Mouse (Mus musculus) megakaryocyte progenitor cell, adult 5-6 weeks (primary cell): ENCODE results near the gene Sccpdh. TPM values are rescaled to one million over a fixed set of nuclear protein-coding genes. Genes with fewer than 3 reads are reported as not detected.
"Not testable (repeated sequence)": the region's sequence is repeated elsewhere in the genome, so short reads cannot be mapped to it uniquely, and the experiment has no call there.

Experiments used
- ATAC-seq: replicated peaks from 2 replicates; pipeline ENCODE4 v1.8.0; 2016; ENCODE audit warnings: mild to moderate bottlenecking, moderate TSS enrichment, inconsistent platforms; ENCODE audit not compliant: poor library complexity
- total RNA-seq, 2 experiments: library from RNA; stranded (forward) in 1 of 2; stranded (reverse) in 1 of 2; fragments of 157-497, 149-512 nt in 1 of 2; fragments of 200-1000 nt in 1 of 2; gene quantifications; 2 replicates each; pipeline versions ENCODE4 v1.2.3 to v1.2.4; 2015 to 2017

Sccpdh gene
- total RNA-seq, 2 experiments from 2014 or later, result 18.6 to 42.4 TPM

DNA sequence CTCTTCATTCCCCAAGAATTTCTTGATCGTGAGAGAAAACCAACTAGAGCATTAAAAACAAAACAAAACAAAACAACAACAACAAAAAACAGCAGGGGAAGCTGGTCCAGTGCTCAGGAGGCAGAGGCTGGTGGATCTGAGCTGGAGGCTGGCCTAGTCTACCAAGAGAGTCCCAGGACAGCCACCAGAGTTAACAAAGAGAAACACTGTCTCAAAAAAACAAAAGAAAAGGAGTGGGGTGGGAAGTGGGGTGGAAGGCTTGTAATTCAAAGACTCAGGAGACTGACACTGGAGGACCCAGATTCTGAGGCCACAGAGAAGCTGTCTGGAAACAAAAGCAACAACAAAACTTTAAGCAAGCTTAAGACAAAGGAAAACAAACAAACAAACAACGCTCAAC, 1.0 kb upstream of the Sccpdh start:
- ATAC-seq, result no peak

DNA sequence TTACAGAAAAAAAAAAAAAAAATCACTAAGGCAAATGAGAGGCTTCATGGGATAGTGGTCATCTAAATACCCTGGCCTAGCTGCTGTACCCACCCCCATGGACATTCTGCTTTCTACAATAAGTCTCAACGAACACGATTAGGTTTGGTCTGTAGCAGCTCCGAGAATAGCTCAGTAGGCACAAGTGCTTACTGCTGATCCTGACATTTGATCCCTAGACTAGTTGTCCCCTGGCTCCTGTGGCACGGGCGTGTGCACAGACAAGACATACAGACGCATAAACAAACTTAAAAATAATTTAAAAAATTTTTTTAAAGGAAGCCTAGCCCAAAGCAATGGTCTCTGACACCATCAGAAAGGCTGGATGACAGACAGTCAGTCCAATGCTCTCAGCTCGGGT, 560 bp upstream of the Sccpdh start:
- ATAC-seq, result no peak

DNA sequence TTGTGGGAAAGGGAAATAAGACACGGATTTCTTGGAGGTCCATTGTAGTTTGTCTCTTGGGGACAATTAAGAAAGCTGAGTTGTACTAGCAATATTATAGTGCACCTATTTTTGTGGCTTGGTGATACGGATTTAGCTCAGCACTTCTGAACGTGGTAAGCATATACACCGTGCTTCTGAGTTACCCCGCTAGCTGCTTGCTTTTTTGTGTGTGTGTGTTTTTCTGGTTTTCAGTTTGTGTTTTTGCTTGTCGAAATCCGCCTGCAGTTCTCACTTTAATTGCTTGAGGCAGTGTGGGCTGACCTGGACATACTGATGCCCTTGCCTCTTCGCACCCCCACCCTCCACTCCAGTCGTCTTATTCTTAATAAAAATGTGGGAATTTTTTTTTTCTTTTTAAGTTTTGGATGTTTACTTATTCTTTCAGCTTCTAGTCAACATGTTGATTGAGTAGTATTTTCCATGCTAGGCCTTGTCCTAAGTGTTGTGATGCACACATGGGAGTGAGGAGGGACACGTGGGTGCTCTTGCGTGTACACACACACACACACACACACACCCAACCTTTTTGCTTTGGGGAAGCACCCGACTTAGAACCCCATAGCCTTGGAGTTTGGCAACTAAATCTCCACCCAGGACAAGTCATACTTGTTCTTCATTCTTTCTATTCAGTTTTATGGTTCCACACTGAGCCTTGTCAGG, 977 bp downstream of the Sccpdh start:
- peak; percentile 38; the same call in 1 of the 2 replicates for ATAC-seq

DNA sequence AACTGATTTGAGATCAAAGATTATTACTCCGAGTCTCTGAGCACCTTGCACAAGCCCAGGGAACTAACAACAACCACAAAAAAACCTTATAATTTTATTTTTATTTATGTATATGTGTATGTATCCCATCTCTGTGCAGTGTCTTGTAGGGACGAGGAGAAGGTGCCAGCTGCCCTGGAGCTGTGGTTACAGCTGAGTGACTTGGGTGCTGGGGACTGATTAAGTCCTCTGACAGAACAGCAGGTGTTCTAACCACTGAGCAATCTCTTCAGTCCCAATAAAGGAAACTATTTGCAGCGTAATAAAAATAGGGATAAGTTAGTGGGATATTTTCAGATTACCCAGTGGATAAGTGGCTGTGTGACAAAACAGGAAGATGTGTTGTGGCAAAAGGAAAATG, 6.3 kb downstream of the Sccpdh start:
- no peak for ATAC-seq

DNA sequence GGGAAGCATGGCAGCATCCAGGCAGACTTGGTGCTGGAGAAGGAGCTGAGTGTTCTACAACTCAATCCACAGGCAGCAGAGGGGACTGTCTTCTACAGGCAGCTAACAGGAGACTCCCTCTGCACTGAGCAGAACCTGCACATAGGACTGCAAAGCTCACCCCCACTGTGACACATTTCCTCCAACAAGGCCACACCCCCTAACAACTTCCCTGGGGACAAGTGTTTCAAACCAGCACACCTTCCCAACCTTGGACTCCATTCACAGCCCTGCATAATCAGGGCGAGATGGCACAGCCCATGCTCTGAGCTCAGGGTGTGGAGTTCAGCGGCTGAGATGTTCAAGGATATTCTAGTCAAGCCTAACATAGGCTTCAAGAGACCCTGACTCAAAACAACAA, 9.0 kb downstream of the Sccpdh start:
- ATAC-seq, result no peak

DNA sequence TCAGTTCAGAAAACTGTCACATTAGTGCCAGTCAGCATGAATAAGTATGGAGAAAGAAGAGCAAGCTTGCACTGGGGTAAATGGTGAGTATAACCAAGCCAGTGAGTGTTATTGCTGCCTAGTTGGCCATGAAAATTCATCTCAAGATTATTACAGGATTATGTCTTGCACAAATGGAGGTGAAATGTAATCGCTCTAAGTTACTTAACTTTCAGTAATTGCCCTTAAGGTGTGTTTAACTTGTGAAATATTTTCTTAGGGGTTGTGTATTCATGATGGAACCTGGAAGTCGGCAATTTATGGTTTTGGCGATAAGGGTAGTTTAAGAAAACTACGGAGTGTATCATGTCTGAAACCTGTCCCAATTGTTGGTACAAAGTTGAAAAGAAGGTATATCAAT, 11.3 kb downstream of the Sccpdh start:
- ATAC-seq, result no peak

DNA sequence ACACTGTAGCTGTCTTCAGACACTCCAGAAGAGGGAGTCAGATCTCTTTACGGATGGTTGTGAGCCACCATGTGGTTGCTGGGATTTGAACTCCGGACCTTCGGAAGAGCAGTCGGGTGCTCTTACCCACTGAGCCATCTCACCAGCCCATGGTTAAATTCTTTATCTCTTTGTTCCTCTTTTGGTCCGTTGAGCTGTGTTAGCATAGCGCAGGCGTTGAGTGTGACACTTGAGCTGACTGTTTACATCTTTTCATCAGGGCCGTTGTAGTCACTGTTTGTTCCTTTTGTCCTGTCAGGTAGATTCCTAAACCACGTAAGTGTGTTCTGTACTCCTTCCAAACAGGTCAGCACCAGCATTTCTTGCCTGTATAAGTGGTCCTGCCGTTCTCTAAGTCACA, 14.7 kb downstream of the Sccpdh start:
- not testable (repeated sequence) for ATAC-seq

DNA sequence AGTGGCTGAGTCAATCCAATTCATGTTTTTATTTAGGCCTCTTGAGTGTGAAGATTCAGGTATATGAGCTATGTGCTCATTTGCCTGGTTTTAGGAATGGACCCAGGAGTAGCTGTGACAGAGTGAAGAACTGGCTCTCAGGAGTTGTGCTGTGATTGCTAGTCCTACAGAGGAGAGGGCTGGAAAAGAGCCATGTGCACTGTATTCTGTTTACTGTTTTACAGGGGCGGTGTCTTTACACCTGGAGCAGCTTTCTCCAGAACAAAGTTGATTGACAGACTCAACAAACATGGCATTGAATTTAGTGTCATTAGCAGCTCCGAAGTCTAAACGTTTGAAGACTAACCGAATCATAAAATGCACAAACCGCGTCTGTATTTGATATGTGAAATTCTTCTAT, 18.3 kb downstream of the Sccpdh start:
- no peak for ATAC-seq

DNA sequence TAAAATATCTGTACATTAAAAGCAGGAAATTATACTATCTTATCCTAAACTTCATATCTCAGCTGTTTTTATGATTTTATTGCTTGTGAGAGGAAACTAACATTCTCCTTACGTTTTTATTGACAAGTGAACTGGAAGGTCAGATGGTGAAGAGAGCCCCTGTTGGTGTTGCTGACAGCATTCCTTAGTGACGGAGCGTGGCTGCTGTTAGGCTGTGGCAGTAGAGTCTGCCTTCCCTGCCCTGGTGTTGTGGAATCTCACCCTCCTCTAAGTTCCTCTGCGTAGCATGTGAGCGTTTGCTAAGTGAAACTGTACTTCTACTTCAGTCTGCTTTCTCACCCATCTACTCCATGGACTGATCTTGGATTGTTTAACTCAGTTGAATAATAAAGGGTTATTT, 18.8 kb downstream of the Sccpdh start:
- no peak for ATAC-seq

DNA sequence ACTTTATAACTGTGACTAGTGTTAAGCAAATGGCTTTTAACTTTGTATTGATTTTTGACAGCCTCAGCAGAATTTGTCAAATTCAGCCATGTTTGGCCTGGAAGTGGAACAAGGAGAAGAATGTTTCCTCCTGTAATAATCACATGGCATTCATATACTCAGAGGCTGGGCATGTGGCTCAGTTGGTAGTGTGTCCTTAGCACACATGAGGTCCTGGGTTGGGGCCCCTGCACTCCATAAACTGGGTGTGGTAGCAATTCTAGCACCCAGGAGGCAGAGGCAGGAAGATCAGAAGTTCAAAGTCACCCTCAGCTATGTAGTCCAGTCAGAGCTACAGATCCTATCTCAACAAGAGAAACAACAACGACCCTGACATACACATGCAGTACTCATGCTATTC, 19.3 kb downstream of the Sccpdh start:
- no peak for ATAC-seq

DNA sequence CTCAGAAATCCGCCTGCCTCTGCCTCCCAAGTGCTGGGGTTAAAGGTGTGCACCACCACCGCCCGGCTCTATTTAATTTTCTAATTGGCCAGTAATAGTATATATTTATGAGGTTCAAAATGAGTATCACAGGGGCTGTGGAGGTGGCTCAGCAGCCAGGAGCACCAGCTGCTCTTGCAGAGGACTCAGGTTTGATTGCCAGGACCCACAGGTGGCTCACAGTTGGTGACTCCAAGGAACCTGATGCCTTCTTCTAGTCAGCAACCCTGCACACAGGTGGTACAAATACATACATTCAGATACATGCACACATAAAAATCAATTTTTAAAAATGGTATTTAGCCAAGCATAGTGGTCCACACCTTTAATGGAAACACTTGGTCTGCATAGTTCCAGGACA, 20.0 kb downstream of the Sccpdh start:
- no peak for ATAC-seq

DNA sequence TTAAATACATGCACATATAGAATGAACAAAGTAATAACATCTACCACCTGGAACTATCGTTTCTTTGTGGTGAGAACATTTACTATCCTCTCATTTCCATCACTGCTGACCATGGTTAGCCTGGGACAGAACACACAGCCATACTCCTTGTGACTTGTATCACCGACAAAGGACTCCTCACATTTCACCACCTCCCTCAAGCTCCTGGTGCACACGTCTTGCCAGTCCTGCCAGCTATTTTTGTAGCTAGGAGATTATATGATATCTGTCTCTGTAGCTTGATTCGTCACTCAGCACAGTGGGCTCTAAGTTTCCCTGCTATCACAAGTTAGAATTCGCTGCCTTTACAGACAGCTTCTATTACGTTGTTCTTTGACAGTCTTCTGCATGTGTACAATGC, 20.4 kb downstream of the Sccpdh start:
- ATAC-seq, result no peak

DNA sequence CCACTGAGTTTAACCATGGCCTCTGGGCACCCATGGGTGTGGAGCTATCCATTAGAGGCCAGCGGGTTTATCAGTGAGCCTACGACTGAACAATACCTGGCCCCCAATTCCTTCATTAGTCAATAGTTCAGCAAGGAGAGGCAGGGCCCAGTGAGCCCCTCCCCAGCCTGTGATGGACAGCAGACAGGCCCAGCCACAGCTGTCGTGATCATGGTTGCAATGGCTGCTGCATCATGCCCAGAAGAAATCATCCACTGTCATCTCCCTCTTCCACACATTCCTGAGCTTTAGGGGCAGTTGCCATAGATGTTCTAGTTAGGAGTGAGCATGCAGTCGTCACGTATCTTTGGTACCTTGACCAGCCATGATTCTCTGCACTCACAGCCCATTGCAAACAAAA, 20.9 kb downstream of the Sccpdh start:
- ATAC-seq, result no peak

DNA sequence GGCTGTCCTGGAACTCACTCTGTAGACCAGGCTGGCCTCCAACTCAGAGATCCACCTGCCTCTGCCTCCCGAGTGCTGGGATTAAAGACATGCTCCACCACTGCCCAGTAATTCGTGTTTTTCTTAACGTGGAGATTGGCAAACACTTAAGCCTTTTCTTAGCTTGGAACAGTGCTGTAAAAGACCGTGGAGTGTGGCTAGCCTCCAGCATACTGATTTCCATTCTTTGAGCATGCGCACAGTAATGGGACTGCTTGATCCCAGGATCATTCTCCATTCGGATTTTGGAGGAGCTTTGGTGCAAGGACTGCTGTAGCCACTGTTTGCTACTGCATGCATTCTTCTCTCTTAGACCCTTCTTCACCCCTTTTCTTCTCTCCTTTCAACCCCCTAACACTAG, 21.5 kb downstream of the Sccpdh start:
- no peak for ATAC-seq

DNA sequence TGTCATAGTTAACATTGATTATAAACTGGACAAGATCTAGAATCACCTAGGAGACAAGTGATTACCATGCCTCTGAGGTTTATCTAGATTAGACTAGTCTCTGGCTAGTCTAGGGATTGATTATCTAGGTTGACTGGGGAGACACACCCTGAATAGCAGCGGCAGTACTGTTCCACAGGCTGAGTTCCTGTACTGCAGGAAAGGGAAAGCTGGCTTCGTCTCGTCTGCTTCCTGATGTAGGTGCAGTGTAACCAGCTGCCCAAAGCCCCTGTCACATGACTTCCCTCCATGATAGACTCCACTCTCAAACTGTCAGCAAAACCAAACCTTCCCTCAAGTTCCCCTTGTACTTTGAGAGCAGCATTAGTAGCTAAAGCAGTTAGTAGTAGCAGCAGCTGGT, 36.1 kb downstream of the Sccpdh start:
- ATAC-seq, result peak; percentile 66

DNA sequence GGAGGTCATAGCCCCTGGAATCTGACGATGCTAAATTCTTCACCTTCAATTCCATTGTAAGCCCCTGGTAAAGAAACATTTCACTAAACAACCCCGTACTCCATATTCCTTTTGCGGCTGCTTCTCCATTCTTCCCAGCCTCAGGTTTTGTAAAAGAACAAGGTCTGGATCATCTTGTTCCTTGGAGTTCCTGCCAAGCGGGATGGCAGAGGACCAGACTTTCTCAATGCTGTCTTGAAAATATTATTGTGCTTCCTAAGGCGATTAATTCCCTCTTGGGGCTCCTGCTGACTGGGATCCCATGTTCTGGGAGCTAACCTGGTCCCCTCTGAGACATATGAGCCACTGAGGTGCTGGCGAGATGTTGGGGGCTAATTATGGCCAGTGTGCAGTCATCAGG, 37.1 kb downstream of the Sccpdh start:
- ATAC-seq, result no peak

DNA sequence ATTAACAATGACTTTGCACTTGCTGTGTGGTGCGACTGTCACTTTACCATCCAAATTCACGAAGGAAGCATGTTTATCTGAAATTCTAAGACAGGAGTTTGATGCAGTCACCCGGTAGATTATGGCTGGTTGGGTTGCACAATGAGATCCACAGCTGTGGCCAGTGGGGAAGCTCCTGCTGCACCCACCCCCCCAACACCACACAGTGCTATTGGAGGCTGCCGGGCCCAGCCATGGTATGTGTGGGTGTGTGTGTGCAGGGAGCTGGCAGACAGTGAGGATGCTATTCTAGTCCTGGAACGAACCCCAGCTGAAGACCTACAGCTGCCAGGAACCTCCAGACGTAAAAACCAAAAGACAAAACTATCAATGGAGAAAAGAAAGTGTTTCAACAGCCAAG, 41.4 kb downstream of the Sccpdh start:
- ATAC-seq, result peak; percentile 52; the same call in 1 of the 2 replicates

DNA sequence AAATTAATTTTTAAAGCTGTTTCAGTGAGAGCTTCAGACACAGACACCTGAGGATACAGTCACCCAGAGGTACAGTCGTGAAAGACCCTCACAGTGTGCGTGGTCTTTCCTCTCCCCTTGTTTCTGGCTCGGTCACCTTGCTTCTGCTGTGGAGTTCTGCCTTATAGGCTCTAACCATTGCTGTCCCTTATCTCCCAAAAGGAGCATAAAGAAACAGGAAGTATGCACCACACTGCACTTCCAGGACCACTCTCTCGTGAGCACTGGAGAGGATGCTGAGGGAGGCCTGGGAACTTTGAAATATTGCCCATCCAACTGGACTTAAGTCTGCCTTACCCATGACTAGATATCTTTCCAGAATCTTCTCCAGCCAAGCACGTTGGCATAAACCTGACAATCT, 42.7 kb downstream of the Sccpdh start:
- no peak for ATAC-seq

DNA sequence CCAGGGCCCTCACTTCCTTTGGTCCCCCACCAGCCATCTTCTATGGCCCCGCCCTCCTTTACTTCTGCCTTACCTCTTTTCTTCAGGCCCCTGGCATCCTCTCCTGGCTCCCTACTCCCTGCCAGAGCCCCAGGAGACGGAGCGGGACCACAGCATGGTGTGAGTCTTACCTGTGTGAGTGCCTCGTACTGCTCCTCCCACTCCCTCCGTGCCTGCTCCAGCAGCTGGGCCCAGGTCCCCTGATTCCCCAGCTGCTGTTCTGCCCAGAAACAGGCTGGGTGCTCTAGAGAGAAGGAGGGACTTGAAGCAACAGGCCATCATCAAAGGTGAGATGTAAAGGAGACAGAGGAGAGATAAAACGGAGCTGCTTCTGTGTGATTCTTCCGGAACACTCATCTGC, 44.6 kb downstream of the Sccpdh start:
- ATAC-seq, result no peak

DNA sequence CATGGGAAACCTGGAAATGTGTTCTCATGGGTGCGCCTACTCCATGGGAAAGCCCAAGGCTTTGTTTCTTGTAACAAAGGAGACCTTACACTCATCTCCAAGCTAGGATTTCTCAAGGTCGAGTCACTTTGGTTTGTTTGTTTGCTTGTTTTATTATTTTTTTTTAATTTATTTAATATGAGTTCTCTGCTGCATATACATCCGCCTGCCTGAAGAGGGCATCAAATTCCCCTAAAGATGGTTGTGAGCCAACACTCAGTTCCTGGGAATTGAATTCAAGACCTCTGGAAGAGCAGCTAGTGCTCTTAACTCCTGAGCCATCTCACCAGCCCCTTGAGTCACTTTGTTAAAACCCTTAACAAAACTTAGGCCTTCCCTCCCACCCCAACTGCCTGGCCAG, 45.4 kb downstream of the Sccpdh start:
- no peak for ATAC-seq

DNA sequence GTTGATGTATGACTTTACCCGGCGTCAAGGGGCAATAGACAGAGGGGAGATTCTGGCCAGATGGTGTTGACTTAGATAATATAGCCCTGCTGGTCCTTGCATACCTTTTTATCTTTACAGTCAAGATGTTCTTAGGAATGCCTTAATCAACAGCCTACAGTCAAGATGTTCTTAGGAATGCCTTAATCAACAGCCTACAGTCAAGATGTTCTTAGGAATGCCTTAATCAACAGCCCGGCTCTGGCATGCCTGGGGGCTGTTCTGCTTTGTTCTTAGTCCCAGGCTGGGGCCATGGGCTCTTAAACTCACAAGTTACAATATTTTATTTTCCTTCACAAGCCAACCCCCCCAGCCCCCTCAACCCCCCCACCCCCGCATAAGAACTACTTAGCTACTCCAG, 47.3 kb downstream of the Sccpdh start:
- not testable (repeated sequence) for ATAC-seq

DNA sequence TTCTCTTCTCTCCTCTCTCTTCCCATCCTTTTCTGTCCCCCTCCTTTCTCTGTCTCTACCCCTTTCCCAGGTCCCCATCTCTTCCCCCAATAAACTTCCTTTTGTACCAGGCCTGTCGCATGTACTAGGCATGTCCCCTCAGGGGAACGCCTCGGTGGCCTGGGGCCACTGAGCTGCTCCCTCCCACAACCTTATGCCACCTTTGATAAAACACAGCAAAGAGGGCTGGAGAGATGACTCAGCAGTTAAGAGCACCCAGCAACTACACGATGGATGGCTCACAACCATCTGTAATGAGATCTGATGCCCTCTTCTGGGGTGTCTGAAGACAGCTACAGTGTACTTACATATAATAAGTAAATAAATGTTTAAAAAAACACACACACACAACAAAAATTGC, 47.8 kb downstream of the Sccpdh start:
- peak; percentile 86 for ATAC-seq

DNA sequence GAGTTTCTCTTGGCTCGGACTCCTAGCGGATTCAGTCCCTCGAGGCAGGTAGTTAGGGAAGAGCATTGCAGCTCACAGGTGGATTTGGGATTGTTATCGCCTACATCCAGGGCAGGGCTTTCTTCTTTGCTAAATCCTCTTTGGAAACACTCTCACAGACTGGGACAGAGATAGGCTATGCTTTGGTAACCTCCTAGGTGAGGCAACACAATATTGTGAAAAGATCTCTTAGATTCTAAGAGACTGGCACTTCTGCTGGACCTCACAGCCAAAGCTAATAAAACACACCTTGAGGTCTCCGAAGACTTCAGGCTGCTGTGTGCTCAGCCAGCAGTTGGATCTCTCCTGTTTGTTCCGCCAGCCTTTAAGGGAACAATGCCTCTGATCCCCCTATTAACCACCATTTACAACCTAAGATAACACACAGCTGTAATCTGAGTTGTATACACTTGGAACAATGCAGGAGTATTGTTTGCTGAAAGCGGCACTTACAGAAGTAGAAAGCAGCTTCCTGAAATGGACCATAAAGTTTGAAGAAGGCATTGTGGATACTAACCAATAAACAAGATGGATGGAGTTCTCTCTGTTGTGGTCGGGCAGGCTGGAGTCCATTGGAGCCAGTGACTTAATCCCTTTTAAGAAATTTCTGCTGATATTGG, 54.9 kb downstream of the Sccpdh start:
- ATAC-seq, result no peak
